23 mouse cellular contexts compared by ENCODE assay signal in genomic region chr4:135761048-135761447, GRCm38 (mm10). TPM values are rescaled to one million over a fixed set of nuclear protein-coding genes. Genes with fewer than 3 reads are reported as not detected.
DNase-seq lines count a peak whose midpoint lies in the region; ATAC-seq and TF ChIP-seq lines count a peak whose summit lies in the region.
"Had no signal": no experiment of that assay in that cellular context is flagged by ENCODE, and none has a peak within 500 bp of the region (broad histone marks: within the 10 kb centered on the region; RNA-seq: fewer than 3 reads in every experiment).

No protein-coding gene starts in this region.

- DNase-seq in cerebellum, postnatal 10 days: peak; percentile 58 to 59
- no peak for DNase-seq in cerebellum, adult 11-12 months
- DNase-seq in gastrocnemius, adult 2 months: peak; percentile 61
- no peak for DNase-seq in gastrocnemius, postnatal 36 days
- DNase-seq in kidney, adult 9 months: peak; percentile 50
- no peak for DNase-seq in liver
- DNase-seq: adrenal gland, adult 8-10 months; B cell, adult 2 months; cerebellum, adult 11 months; cerebellum, adult 9-11 months; heart, adult 18-20 months had no signal

- TF ChIP-seq CTCF in gastrocnemius, adult 2 months (IDR thresholded peaks at IDR 0.05): no peak

- no peaks in the 10 kb centered on the region for H3K9me3 ChIP-seq in kidney, embryonic 14.5 days (ENCODE audit: control insufficient read depth, low read length)
- H3K9me3 ChIP-seq in limb, embryonic 15.5 days: no peaks in the 10 kb centered on the region
- H3K9me3 ChIP-seq: embryonic facial prominence, embryonic 13.5 days; forebrain, embryonic 12.5 days; G1E; heart, embryonic 15.5 days; hindbrain, embryonic 10.5 days; intestine, embryonic 15.5 days had no signal

- no peak overlapping the region for H3K4me2 ChIP-seq in kidney, embryonic 14.5 days (replicated peaks; ENCODE audit: low read depth, low read length)
- H3K4me2 ChIP-seq in limb, embryonic 15.5 days: no peak overlapping the region
- H3K4me2 ChIP-seq: embryonic facial prominence, embryonic 13.5 days; forebrain, embryonic 12.5 days; heart, embryonic 11.5 days; heart, embryonic 15.5 days; hindbrain, embryonic 14.5 days; intestine, embryonic 15.5 days had no signal

- no peak for ATAC-seq in kidney, embryonic 14.5 days (ENCODE audit: low FRiP score, low TSS enrichment)
- no peak for ATAC-seq in limb, embryonic 15.5 days (ENCODE audit: insufficient number of reproducible peaks, low FRiP score, low TSS enrichment, low read depth)
- ATAC-seq: CD4-positive, CD25-positive, alpha-beta regulatory T cell, adult 4 months; forebrain, embryonic 16.5 days; intestine, embryonic 15.5 days had no signal

- H3K27ac ChIP-seq in gastrocnemius, adult 2 months: peak overlapping the region; percentile 70; the same call in 1 of the 2 replicates
- H3K27ac ChIP-seq in kidney, embryonic 14.5 days (ENCODE audit: low read depth, low read length): no peak overlapping the region
- no peak overlapping the region for H3K27ac ChIP-seq in limb, embryonic 15.5 days
- H3K27ac ChIP-seq: embryonic facial prominence, embryonic 13.5 days; forebrain, embryonic 12.5 days; heart, embryonic 15.5 days; hindbrain, embryonic 14.5 days had no signal

- H3K9ac ChIP-seq in kidney, embryonic 14.5 days (ENCODE audit: low read depth, low read length): no peak overlapping the region
- H3K9ac ChIP-seq in limb, embryonic 15.5 days: no peak overlapping the region
- H3K9ac ChIP-seq: embryonic facial prominence, embryonic 13.5 days; forebrain, embryonic 12.5 days; heart, embryonic 15.5 days; hindbrain, embryonic 14.5 days; intestine, embryonic 15.5 days had no signal

- WGBS in kidney, embryonic 14.5 days: 51% methylated on average over 8 of the region's 8 CpGs
- 63% methylated on average over 8 of the region's 8 CpGs for WGBS in limb, embryonic 15.5 days

- H3K4me3 ChIP-seq in gastrocnemius, adult 2 months: peak overlapping the region; percentile 56
- no peak overlapping the region for H3K4me3 ChIP-seq in kidney, embryonic 14.5 days (ENCODE audit: low read length)
- 0 out of 2 replicates have a peak overlapping the region, but pooled peaks have one; percentile 9 for H3K4me3 ChIP-seq in limb, embryonic 15.5 days
- H3K4me3 ChIP-seq: embryonic facial prominence, embryonic 13.5 days; forebrain, embryonic 12.5 days; heart, embryonic 15.5 days; hindbrain, embryonic 10.5 days; intestine, embryonic 15.5 days had no signal

- H3K27me3 ChIP-seq in kidney, embryonic 14.5 days (ENCODE audit: control insufficient read depth, insufficient read depth, low read length): no peaks in the 10 kb centered on the region
- no peaks in the 10 kb centered on the region for H3K27me3 ChIP-seq in limb, embryonic 15.5 days
- H3K27me3 ChIP-seq: embryonic facial prominence, embryonic 13.5 days; heart, embryonic 15.5 days; intestine, embryonic 15.5 days had no signal

- H3K36me3 ChIP-seq in kidney, embryonic 14.5 days (ENCODE audit: control insufficient read depth, insufficient read depth, low read length): no peaks in the 10 kb centered on the region
- H3K36me3 ChIP-seq in limb, embryonic 15.5 days: no peaks in the 10 kb centered on the region
- H3K36me3 ChIP-seq: embryonic facial prominence, embryonic 13.5 days; forebrain, embryonic 12.5 days; G1E; heart, embryonic 15.5 days; hindbrain, embryonic 10.5 days; intestine, embryonic 15.5 days had no signal

- H3K4me1 ChIP-seq in kidney, embryonic 14.5 days (ENCODE audit: control insufficient read depth, insufficient read depth, low read length): peaks cover 17% of the 10 kb centered on the region
- peaks cover 19% of the 10 kb centered on the region for H3K4me1 ChIP-seq in limb, embryonic 15.5 days

- intact Hi-C loops in gastrocnemius, adult 2 months (cut with DNase I): no loop called here
- intact Hi-C loops in gastrocnemius, postnatal 36 days (cut with DNase I): no loop called here

RNA-seq across cellular contexts. Expression of gene Myom3, which starts 1.5 kb away (rescaled TPM):
- 100 to 1,000 TPM in 1 of 2 experiments, 10 to 100 TPM in 1; 31.1 to 100 TPM for total RNA-seq in gastrocnemius, adult 2 months (2021)
- 10 to 100 TPM; 23.1 to 57.4 TPM for total RNA-seq in gastrocnemius, postnatal 36 days (2021)
- 0.06 and 0.35 TPM in 2 replicates for polyA plus RNA-seq in kidney, embryonic 14.5 days (2014; fragmentation: Nextera tagmentation; extraction: Ambion mirVana)
- 7.8 and 15.1 TPM in 2 replicates for polyA plus RNA-seq in limb, embryonic 15.5 days (2015; fragmentation: Nextera tagmentation; extraction: Ambion mirVana)
- polyA plus RNA-seq: CD4-positive, CD25-positive, alpha-beta regulatory T cell, adult 4 months; G1E; heart, embryonic 11.5 days; hindbrain, embryonic 10.5 days had no signal

RNA-seq across cellular contexts. Expression of gene Il22ra1, which starts 33.1 kb away (rescaled TPM):
- total RNA-seq in gastrocnemius, adult 2 months (2021): not detected
- not detected for total RNA-seq in gastrocnemius, postnatal 36 days (2021)
- polyA plus RNA-seq in kidney, embryonic 14.5 days (2014; fragmentation: Nextera tagmentation; extraction: Ambion mirVana): not detected in 2 replicates
- 1.0 and 1.1 TPM in 2 replicates for polyA plus RNA-seq in limb, embryonic 15.5 days (2015; fragmentation: Nextera tagmentation; extraction: Ambion mirVana)
- polyA plus RNA-seq: CD4-positive, CD25-positive, alpha-beta regulatory T cell, adult 4 months; forebrain, embryonic 12.5 days; forebrain, embryonic 16.5 days; G1E; heart, embryonic 11.5 days; hindbrain, embryonic 10.5 days; hindbrain, embryonic 14.5 days had no signal

Comparison
In these comparisons a context has a peak if more than half of its experiments do, and no peak if none do; other contexts are left out.
1. DNase-seq: peak in cerebellum, postnatal 10 days (2 of 2), gastrocnemius, adult 2 months (single experiment) and kidney, adult 9 months (single experiment); none in cerebellum, adult 11-12 months (single experiment), gastrocnemius, postnatal 36 days (0 of 2) and liver (single experiment).